Mouse (Mus musculus) liver, adult 2 months (tissue): Measurements from ENCODE around the gene Tmprss15.

Experiments used
- CTCF ChIP-seq: fragments of 200-500 bp; IDR thresholded peaks from 2 replicates; pipeline ENCODE4 v1.5.1; 2011; ENCODE audit warnings: low read depth, low read length, control low read depth
- POLR2A ChIP-seq: fragments of 200-500 bp; IDR thresholded peaks from 2 replicates; pipeline ENCODE4 v1.6.1; 2011; ENCODE audit warnings: low read length, control low read depth; ENCODE audit not compliant: insufficient read depth; ENCODE audit errors: extremely low read depth

DNA sequence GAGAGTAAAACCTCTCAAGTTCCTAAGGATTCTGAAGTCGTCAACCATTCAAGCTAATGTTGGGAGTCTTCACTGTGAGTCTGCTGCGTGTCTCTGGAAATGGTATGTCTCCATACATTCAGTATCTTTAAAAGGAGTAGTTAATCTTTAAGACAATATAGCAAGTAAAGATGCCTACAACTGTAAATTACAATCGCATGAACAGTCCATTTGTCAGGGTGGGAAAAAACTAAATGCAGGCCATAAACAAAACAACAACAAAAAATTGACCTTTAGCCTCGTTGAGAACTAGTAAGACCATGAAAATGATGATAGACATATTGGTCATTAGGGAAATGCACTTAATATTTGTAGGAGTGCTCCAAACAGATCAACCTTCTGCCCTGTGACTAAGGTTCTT is at the start of gene Tmprss15:
- no peak for TF ChIP-seq CTCF
- no peak for TF ChIP-seq POLR2A
